Mouse (Mus musculus) small intestine, adult 2 months (tissue): ENCODE measurements around the gene Eml1. TPM values are rescaled to one million over a fixed set of nuclear protein-coding genes. Genes with fewer than 3 reads are reported as not detected.

Experiments
- H3K27ac ChIP-seq: fragments of 200-500 bp; 2 replicates; pipeline ENCODE4 v1.5.1; 2012; ENCODE audit warnings: low read depth, low read length, control low read depth, inconsistent platforms; ENCODE audit not compliant: insufficient read depth
- H3K27me3 ChIP-seq: fragments of 200-500 bp; 2 replicates; pipeline ENCODE4 v1.6.1; 2012; ENCODE audit warnings: mild to moderate bottlenecking, moderate library complexity, low read length, inconsistent platforms; ENCODE audit not compliant: control insufficient read depth, insufficient read depth
- H3K36me3 ChIP-seq: fragments of 200-500 bp; 2 replicates; pipeline ENCODE4 v1.6.1; 2012; ENCODE audit warnings: mild to moderate bottlenecking, low read length, control low read depth, inconsistent platforms; ENCODE audit not compliant: control insufficient read depth, insufficient read depth
- H3K4me1 ChIP-seq: fragments of 200-500 bp; 2 replicates; pipeline ENCODE4 v1.6.1; 2012; ENCODE audit warnings: low read length, inconsistent platforms, mixed read lengths; ENCODE audit not compliant: control insufficient read depth, insufficient read depth, insufficient read length
- H3K4me3 ChIP-seq: fragments of 200-500 bp; 2 replicates; pipeline ENCODE4 v1.5.1; 2012; ENCODE audit warnings: low read depth, mild to moderate bottlenecking, control low read depth, inconsistent platforms, low read length, moderate library complexity
- CTCF ChIP-seq: fragments of 200-500 bp; IDR thresholded peaks from 2 replicates; pipeline ENCODE4 v1.5.1; 2012; ENCODE audit warnings: low read depth, mild to moderate bottlenecking, control low read depth, inconsistent platforms, low read length, moderate library complexity, mixed read lengths; ENCODE audit not compliant: insufficient replicate concordance, insufficient read length; ENCODE audit errors: extremely low read depth
- POLR2A ChIP-seq: fragments of 200-500 bp; IDR thresholded peaks from 2 replicates; pipeline ENCODE4 v1.6.1; 2012; ENCODE audit warnings: low read depth, mild to moderate bottlenecking, control low read depth, inconsistent platforms, low read length, moderate library complexity
- WGBS: fragments of 180-500 bp; shearing (Covaris S2); methylation state at CpG from one replicate; pipeline ENCODE4 v1.1.7; 2018; 5-methylcytosine and 5-hydroxymethylcytosine counted together
- polyA plus RNA-seq: library from polyadenylated mRNA; depleted of rRNA; stranded (reverse); fragments of >200 nt; gene quantifications from 2 replicates; pipeline ENCODE4 v1.2.3, GENCODE M21; 2012

Eml1 gene
- polyA plus RNA-seq, 1 experiment: 10.1 TPM

DNA sequence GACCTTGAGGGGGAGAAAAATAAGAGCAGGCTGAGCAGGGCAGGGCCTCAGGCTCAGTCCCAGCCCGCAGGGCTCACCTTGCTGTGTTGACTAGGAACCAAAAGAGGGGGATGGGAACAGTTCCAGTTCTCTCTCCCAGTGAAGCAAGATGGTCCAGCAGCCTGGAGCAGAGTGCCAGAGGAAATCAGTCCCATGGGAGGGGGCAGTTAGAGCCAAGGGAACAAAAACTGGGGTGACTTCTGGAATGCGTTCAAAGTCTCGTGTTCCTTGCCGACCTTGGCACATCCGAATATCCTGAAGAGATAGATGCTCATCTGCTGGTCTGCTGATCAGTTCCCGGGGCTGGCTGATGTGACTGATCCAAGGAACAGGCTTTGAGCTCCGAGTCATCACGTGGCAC lies 30.2 kb downstream of the Eml1 start:
- TF ChIP-seq POLR2A (no peak), CTCF (no peak)
- Histone ChIP-seq H3K27me3 (no peaks in the 10 kb centered on the region; the same call in 1 of the 2 replicates), H3K4me1 (peaks cover 1% of the 10 kb centered on the region; the same call in 1 of the 2 replicates), H3K27ac (no peak overlapping the region), H3K4me3 (no peak overlapping the region), H3K36me3 (no peaks in the 10 kb centered on the region)
- WGBS: 68% methylated on average over 8 of the region's 8 CpGs

DNA sequence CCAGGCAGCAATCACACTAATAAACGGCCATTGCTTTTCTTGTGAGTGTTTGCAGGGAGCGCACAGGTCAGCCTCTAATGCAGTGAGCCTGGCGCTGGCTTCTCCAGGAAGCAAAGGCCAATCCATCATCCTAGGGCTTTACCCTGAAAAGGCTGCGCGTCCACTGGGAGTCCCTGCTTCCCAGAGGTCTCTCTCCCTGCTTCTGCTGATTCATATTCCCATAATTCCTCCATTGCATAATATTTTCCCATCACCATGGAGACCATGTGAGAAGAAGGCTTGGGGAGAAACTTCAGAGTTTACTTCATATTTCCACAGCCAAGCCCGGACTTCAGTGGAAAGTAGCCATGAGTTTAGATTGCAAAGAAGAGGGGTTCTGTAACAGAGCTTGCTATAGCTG lies 33.2 kb downstream of the Eml1 start:
- 40% methylated on average over 6 of the region's 6 CpGs for WGBS
- Histone ChIP-seq H3K4me1 (peaks cover 1% of the 10 kb centered on the region; the same call in 1 of the 2 replicates), H3K27ac (no peak overlapping the region; the same call in 1 of the 2 replicates), H3K4me3 (no peak overlapping the region), H3K27me3 (no peaks in the 10 kb centered on the region; the same call in 1 of the 2 replicates), H3K36me3 (no peaks in the 10 kb centered on the region)
- no peak for TF ChIP-seq POLR2A
- TF ChIP-seq CTCF: no peak

DNA sequence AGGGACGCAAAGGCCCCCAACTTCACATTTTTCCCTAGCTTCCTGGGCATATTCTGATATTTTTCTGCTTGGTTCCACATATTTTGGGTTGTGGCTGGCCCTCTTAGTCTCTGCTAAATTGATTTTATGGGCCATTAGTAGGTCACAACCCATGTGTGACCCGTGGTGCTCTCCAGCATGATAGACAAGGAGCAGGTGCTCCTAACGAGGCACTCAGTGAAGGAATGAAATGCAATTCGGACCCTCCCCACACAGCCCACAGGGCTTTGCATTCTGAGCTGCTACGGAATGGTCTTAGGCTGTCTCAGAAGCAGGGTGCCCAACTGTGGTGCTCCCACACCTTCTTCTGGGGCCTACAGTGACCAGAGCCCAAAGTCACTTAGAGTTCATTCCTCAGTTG lies 38.3 kb downstream of the Eml1 start:
- Histone ChIP-seq H3K27ac (no peak overlapping the region), H3K4me3 (no peak overlapping the region), H3K4me1 (peaks cover 1% of the 10 kb centered on the region; the same call in 1 of the 2 replicates), H3K27me3 (no peaks in the 10 kb centered on the region; the same call in 1 of the 2 replicates), H3K36me3 (no peaks in the 10 kb centered on the region)
- WGBS: 76% methylated on average over 5 of the region's 5 CpGs
- TF ChIP-seq CTCF (no peak), POLR2A (no peak)

DNA sequence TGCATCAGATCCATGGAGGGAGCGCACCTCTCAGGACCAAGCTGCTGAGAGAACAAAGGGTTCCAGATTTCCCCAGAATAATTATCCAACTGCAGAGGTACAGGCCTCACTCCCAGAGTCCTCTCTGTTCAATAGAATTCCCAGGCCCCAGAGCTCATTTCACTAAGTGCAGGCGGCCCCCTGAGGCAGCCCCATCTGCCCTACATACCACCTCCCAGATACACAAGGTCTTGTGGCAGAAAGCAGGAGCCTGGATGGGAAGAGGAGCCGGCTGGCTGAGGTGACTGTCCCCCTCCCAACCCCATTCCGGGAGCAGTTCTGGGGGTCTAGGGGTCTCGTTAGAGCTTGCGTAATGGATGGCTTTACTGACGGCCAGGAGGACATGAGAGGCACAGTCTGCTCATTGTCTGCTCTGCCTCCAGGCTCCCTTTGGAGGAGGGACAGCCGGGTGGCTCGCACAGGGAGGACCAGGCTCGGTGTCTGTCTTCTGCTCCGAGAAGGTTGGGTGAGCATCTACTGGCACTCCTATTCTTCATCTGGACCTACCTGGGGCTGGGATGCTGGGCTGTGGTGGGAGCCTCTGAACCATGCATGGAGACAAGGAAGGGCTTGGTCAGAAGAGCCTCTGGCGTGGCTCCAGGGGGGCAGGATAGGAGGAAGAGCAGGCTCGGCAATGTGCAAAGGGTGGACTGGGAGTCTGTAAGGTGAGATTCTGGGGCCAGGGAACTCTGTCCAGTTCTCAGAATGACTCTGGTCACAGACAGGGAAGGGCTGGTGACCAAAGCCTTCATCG lies 39.9 kb downstream of the Eml1 start:
- no peak overlapping the region for H3K4me3 ChIP-seq
- TF ChIP-seq CTCF: no peak
- TF ChIP-seq POLR2A: no peak
- H3K36me3 ChIP-seq: no peaks in the 10 kb centered on the region
- H3K27ac ChIP-seq: no peak overlapping the region
- no peaks in the 10 kb centered on the region for H3K27me3 ChIP-seq
- 72% methylated on average over 14 of the region's 14 CpGs for WGBS
- no peaks in the 10 kb centered on the region for H3K4me1 ChIP-seq

DNA sequence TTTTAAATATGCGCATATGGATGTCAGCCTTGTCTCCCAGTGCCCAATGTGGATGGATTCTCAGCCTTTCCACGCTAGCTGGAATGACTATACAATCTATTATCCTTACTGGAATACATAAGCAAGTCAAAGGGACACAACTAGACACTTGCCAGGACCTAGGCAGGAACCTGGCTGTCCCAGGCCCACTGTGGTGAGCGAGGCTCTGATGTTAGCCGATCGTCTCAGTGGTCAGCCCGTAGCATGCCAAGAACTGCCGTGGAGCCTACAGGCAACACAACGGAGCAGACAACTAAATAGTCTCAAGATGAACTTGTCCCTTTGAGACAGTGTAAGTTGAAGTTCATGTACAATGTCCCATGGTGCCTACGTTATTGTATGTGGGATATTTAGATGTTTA lies 44.2 kb downstream of the Eml1 start:
- Histone ChIP-seq H3K27me3 (no peaks in the 10 kb centered on the region), H3K4me3 (no peak overlapping the region), H3K4me1 (no peaks in the 10 kb centered on the region), H3K36me3 (no peaks in the 10 kb centered on the region), H3K27ac (no peak overlapping the region)
- 93% methylated on average over 9 of the region's 9 CpGs for WGBS
- TF ChIP-seq POLR2A (no peak), CTCF (no peak)

DNA sequence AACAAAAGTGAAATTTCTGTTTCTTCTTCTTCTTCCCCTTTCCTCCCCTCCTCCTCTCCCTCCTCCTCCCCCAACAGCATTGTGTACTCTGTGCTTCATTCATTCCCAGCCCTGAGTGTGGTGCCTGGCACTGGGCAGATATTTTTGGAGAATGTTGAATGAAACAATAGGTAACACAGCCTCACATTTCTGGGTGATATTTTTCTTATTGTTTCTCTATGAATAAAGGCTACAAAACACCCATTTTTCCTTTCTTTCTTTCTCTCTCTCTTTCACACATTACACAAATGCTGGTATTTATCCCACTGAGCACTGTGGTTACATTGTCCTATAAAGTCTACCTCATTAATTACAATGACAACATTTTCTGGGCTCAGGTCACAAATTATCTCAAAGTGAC lies 48.8 kb downstream of the Eml1 start:
- Histone ChIP-seq H3K27me3 (peaks cover 11% of the 10 kb centered on the region), H3K27ac (no peak overlapping the region), H3K4me1 (0 out of 2 replicates have a peak, but pooled peaks cover 4% of the 10 kb centered on the region), H3K4me3 (no peak overlapping the region), H3K36me3 (no peaks in the 10 kb centered on the region)
- TF ChIP-seq POLR2A (no peak), CTCF (no peak)

DNA sequence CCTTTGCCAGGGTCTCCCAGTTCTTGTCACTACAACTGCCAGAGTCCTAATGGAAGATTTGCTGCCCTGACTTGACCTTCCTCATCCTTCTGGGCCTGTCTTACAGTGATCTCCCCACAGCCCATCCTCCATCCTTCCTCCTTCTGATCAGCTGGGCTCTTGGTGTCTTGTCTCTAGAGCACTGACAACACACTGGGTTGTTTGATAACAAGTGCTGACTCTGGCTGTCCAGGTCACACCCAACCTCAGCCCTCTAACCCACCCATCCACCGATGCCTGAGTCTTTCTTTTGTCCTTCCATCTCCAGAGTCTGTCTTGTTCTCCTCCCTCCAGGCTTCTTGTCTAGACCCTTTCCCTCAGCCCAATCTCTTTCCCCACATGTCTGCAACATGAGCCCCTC lies 50.7 kb downstream of the Eml1 start:
- H3K4me1 ChIP-seq: 0 out of 2 replicates have a peak, but pooled peaks cover 4% of the 10 kb centered on the region
- peaks cover 11% of the 10 kb centered on the region for H3K27me3 ChIP-seq
- H3K27ac ChIP-seq: no peak overlapping the region
- WGBS: 85% methylated on average over 1 of the region's 1 CpGs
- no peaks in the 10 kb centered on the region for H3K36me3 ChIP-seq
- TF ChIP-seq CTCF (no peak), POLR2A (no peak)
- no peak overlapping the region for H3K4me3 ChIP-seq
